Mouse (Mus musculus): ENCODE data around the gene Gdnf. TPM values are rescaled to one million over a fixed set of nuclear protein-coding genes. Genes with fewer than 3 reads are reported as not detected.
A peak's percentile ranks its signal among the peaks of the same experiment; 100 is the strongest.

The Gdnf gene
- polyA plus RNA-seq, 1 experiment from 2014 or later: 0.72 TPM

DNA sequence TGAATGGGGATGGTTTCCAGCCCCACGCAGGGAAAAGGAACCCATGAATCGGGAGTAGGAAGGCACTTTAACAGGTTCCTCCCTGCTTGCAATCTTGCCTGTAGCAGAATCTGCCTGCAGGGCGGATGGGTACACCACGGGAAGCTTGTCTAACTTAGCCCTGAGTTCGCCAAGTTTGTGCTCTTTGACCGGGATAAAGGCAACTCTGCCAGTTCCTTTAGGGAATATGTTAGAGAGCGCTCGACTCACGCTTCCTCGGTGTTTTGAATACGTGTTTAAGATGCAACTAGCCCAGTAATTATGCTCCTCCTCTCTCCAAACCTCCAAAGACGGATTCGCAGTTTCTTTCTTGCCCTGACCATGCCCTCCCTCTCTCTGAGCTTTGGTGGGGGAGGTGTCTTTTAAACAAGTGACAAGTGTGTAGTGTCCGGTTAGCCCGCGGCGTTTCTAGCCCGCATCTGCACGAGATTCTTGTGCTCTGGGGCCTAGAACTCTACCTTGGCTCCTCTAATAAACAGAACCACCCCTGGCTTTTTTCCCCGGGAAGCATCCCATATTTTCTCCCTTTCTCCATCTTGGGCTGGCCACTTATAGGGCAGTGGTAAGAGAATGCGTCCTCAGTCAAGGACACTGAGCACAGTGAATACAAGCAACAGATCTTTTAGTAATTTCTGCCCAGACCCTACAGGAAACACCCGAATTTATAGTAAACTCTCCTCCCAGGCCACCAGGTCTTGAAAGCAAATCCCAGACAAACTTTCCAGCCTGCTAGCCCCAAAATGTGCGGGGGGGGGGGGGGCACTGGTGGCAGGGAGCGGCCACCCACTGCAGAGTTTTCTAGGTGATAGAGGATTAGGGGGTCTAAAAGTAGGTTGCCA, 1.4 kb downstream of the Gdnf start:
- Histone ChIP-seq H3K9ac (ENCODE audit: low read length) (peak overlapping the region; percentile 72), H3K9me3 (ENCODE audit: control insufficient read depth, low read length) (no peaks in the 10 kb centered on the region), H3K4me3 (ENCODE audit: low read depth, low read length) (peak overlapping the region; percentile 69), H3K36me3 (ENCODE audit: control insufficient read depth, insufficient read depth, low read length) (no peaks in the 10 kb centered on the region), H3K27me3 (ENCODE audit: control insufficient read depth, insufficient read depth, low read length) (peaks cover 3% of the 10 kb centered on the region; the same call in 1 of the 2 replicates), H3K4me1 (replicated peaks; ENCODE audit: control insufficient read depth, insufficient read depth) (no peaks in the 10 kb centered on the region), H3K4me2 (replicated peaks; ENCODE audit: low read depth) (peak overlapping the region; percentile 80), H3K27ac (replicated peaks) (peak overlapping the region; percentile 70)
- DNase-seq (ENCODE audit: low spot score) (no peak), ATAC-seq (ENCODE audit: low FRiP score, low TSS enrichment) (no peak)
- TF ChIP-seq EP300 (optimal IDR thresholded peaks at IDR 0.05) (no peak), CTCF (IDR thresholded peaks at IDR 0.05; ENCODE audit: low read depth) (no peak)
- WGBS: 21% methylated on average over 24 of the region's 24 CpGs

DNA sequence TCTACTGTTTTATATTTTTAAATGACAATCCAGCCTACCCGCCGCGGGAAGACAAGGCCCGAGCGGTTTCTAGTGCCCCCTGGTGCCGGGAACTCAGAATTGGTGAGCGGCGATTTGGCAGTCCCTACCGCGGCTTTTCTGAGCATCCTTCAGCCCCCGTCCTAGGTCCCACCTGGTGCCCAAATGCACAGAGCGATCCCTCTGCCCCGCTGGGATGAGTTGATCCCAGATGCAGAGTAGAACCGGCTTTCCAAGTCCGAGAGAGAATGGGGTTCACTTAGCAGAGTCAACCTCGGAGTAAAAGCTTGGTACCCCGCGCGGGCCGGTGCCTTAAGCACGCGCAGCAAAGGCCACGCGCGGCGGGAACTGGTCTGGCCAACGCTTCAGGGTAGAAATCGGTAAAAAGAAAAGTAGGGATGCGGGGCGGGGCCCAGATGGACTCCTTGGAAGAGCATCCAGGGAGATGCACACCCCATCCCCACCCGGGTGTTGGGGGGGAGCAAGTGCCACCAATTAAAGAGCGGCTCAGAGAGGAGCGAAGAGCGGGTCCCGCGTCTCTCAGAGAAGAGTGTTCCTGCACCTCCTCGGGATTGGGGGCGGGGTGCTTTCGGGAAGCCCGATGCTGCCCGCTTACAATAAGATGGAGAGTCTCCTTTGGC, 2.4 kb downstream of the Gdnf start:
- ATAC-seq (ENCODE audit: low FRiP score, low TSS enrichment): peak; percentile 33; the same call in 1 of the 2 replicates
- WGBS: under 1% methylated on average over 41 of the region's 41 CpGs
- Histone ChIP-seq H3K4me2 (replicated peaks; ENCODE audit: low read depth) (peak overlapping the region; percentile 80), H3K9ac (ENCODE audit: low read length) (peak overlapping the region; percentile 55), H3K36me3 (ENCODE audit: control insufficient read depth, insufficient read depth, low read length) (no peaks in the 10 kb centered on the region), H3K27ac (replicated peaks) (no peak overlapping the region), H3K4me3 (ENCODE audit: low read depth, low read length) (peak overlapping the region; percentile 69), H3K27me3 (ENCODE audit: control insufficient read depth, insufficient read depth, low read length) (peaks cover 3% of the 10 kb centered on the region; the same call in 1 of the 2 replicates), H3K4me1 (replicated peaks; ENCODE audit: control insufficient read depth, insufficient read depth) (no peaks in the 10 kb centered on the region), H3K9me3 (ENCODE audit: control insufficient read depth, low read length) (no peaks in the 10 kb centered on the region)
- peak; percentile 76 for DNase-seq (ENCODE audit: low spot score)
- TF ChIP-seq CTCF (IDR thresholded peaks at IDR 0.05; ENCODE audit: low read depth) (peak; percentile 84), EP300 (optimal IDR thresholded peaks at IDR 0.05) (no peak)

DNA sequence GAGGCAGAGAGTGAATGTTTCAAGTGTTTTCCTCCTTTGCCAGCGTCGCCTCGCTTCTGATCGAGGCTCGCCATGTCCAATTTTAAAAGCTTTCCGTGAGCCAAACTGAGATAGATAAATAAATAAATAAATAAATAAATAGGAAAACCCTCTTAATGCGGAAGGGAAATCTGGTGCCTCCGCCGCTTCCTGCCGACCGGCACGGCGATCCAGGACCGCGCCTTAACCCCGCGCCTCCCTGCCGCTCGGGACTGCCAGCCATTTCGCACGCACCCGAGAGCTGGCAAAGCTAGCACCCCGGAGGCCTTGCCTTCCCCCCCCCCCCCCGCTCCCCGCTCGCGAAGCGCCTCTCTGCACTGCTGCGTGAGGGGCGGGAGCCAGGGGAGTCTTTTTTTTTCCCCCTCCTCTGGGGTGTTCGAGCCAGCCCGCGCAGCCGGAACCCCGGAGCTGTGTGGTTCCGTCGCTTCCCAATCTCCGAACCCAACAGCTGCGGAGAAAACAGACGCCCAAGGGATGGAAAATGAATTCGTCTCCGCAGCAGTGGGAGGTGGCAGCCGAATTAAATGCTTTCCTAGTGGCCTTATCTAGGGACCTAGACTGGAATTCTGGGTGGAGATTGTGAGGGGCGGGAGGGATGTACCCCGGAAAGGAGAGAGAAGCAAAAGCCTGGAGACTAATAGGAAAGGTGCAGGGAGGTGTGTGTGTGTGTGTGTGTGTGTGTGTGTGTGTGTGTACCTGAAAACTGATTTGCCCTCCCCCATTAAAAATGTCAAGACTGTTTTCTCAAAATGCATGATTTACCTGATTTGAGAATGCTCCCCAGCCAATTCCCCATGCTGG, 3.1 kb downstream of the Gdnf start:
- H3K9ac ChIP-seq (ENCODE audit: low read length): peak overlapping the region; percentile 55
- no peak for ATAC-seq (ENCODE audit: low FRiP score, low TSS enrichment)
- DNase-seq (ENCODE audit: low spot score): peak; percentile 25
- peak overlapping the region; percentile 69 for H3K4me3 ChIP-seq (ENCODE audit: low read depth, low read length)
- H3K4me1 ChIP-seq (replicated peaks; ENCODE audit: control insufficient read depth, insufficient read depth): no peaks in the 10 kb centered on the region
- TF ChIP-seq EP300 (optimal IDR thresholded peaks at IDR 0.05) (no peak), CTCF (IDR thresholded peaks at IDR 0.05; ENCODE audit: low read depth) (no peak)
- no peaks in the 10 kb centered on the region for H3K36me3 ChIP-seq (ENCODE audit: control insufficient read depth, insufficient read depth, low read length)
- H3K27ac ChIP-seq (replicated peaks): no peak overlapping the region; the same call in 1 of the 2 replicates
- H3K27me3 ChIP-seq (ENCODE audit: control insufficient read depth, insufficient read depth, low read length): peaks cover 3% of the 10 kb centered on the region; the same call in 1 of the 2 replicates
- peak overlapping the region; percentile 80 for H3K4me2 ChIP-seq (replicated peaks; ENCODE audit: low read depth)
- WGBS: under 1% methylated on average over 44 of the region's 45 CpGs
- H3K9me3 ChIP-seq (ENCODE audit: control insufficient read depth, low read length): no peaks in the 10 kb centered on the region

DNA sequence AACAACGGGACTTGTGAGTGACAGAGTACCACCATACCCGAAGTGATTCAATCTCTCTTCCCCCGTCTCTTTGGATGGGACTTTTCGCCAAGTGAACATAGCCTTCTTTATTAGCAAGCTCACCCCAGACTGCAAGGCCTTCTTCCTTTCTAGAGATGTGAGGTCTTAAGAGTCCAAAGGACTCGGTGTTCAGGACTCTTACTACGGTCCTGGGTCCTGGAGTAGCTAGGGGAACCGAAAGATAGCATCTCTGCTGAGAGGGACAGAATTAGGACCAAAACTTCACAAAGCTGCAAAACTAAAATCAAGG, 3.7 kb downstream of the Gdnf start:
- no peak overlapping the region; the same call in 1 of the 2 replicates for H3K4me3 ChIP-seq (ENCODE audit: low read depth, low read length)
- H3K4me2 ChIP-seq (replicated peaks; ENCODE audit: low read depth): peak overlapping the region; percentile 80
- no peak overlapping the region for H3K27ac ChIP-seq (replicated peaks)
- no peak for DNase-seq (ENCODE audit: low spot score)
- peaks cover 3% of the 10 kb centered on the region; the same call in 1 of the 2 replicates for H3K27me3 ChIP-seq (ENCODE audit: control insufficient read depth, insufficient read depth, low read length)
- H3K4me1 ChIP-seq (replicated peaks; ENCODE audit: control insufficient read depth, insufficient read depth): no peaks in the 10 kb centered on the region
- H3K36me3 ChIP-seq (ENCODE audit: control insufficient read depth, insufficient read depth, low read length): no peaks in the 10 kb centered on the region
- TF ChIP-seq CTCF (IDR thresholded peaks at IDR 0.05; ENCODE audit: low read depth) (no peak), EP300 (optimal IDR thresholded peaks at IDR 0.05) (no peak)
- no peak overlapping the region for H3K9ac ChIP-seq (ENCODE audit: low read length)
- WGBS: 40% methylated on average over 7 of the region's 7 CpGs
- no peaks in the 10 kb centered on the region for H3K9me3 ChIP-seq (ENCODE audit: control insufficient read depth, low read length)
- ATAC-seq (ENCODE audit: low FRiP score, low TSS enrichment): no peak

DNA sequence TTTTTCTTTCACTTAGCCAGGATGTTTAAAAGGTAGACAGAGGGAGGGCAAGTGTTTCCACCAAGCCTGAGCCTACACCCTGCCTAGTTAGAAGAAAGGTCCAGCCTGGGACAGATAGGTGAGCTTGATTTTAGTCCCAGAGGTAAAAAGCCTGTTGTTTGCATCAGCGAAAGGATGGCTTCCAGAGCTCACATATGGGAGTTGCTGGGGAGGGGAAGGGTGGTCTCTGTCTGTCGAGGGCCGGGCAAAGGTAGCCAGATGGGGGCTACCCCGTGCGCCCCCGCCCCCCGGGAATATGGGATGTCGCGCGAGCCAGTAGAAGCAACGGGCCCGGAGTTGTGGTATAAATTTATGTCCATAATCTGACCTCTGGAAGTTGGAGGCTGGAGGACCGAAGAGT, 4.3 kb downstream of the Gdnf start:
- Histone ChIP-seq H3K4me2 (replicated peaks; ENCODE audit: low read depth) (peak overlapping the region; percentile 43), H3K4me1 (replicated peaks; ENCODE audit: control insufficient read depth, insufficient read depth) (no peaks in the 10 kb centered on the region), H3K36me3 (ENCODE audit: control insufficient read depth, insufficient read depth, low read length) (no peaks in the 10 kb centered on the region), H3K27ac (replicated peaks) (no peak overlapping the region), H3K9ac (ENCODE audit: low read length) (no peak overlapping the region), H3K9me3 (ENCODE audit: control insufficient read depth, low read length) (no peaks in the 10 kb centered on the region), H3K27me3 (ENCODE audit: control insufficient read depth, insufficient read depth, low read length) (peaks cover 3% of the 10 kb centered on the region; the same call in 1 of the 2 replicates), H3K4me3 (ENCODE audit: low read depth, low read length) (peak overlapping the region; percentile 23)
- WGBS: 14% methylated on average over 13 of the region's 13 CpGs
- TF ChIP-seq CTCF (IDR thresholded peaks at IDR 0.05; ENCODE audit: low read depth) (no peak), EP300 (optimal IDR thresholded peaks at IDR 0.05) (no peak)
- no peak for ATAC-seq (ENCODE audit: low FRiP score, low TSS enrichment)
- no peak for DNase-seq (ENCODE audit: low spot score)

Data from stomach, postnatal 0 days (tissue).